Mouse (Mus musculus) kidney, postnatal 0 days (tissue): ENCODE data around the gene Hck. TPM values are rescaled to one million over a fixed set of nuclear protein-coding genes. Genes with fewer than 3 reads are reported as not detected.

Experiments
- ATAC-seq: fragments of 200-750 bp; cut with Nextera tagmentation; replicated peaks from 2 replicates; pipeline ENCODE4 v1.8.0; 2017; ENCODE audit warnings: low read depth, moderate number of reproducible peaks, moderate TSS enrichment, moderate library complexity; ENCODE audit not compliant: low FRiP score
- DNase-seq: peaks from one replicate; pipeline ENCODE4 v3.0.0-alpha.2; 2016; ENCODE audit warnings: low spot score
- H3K27ac ChIP-seq: fragments of 300-500 bp; sonication (generic); 2 replicates; pipeline ENCODE4 v1.5.1; 2014; ENCODE audit warnings: mild to moderate bottlenecking
- H3K27me3 ChIP-seq: fragments of 300-500 bp; sonication (generic); 2 replicates; pipeline ENCODE4 v1.6.1; 2014; ENCODE audit warnings: low read length, mixed read lengths; ENCODE audit not compliant: insufficient read depth
- H3K36me3 ChIP-seq: fragments of 300-500 bp; sonication (generic); 2 replicates; pipeline ENCODE4 v1.6.1; 2014; ENCODE audit warnings: low read length, mixed read lengths; ENCODE audit not compliant: insufficient read depth
- H3K4me1 ChIP-seq: fragments of 300-500 bp; sonication (generic); replicated peaks from 2 replicates; pipeline ENCODE4 v1.6.1; 2014; ENCODE audit warnings: antibody characterized with exemption, low read length, mixed read lengths; ENCODE audit not compliant: insufficient read depth
- H3K4me2 ChIP-seq: fragments of 300-500 bp; sonication (generic); 2 replicates; pipeline ENCODE4 v1.6.1; 2014; ENCODE audit warnings: mild to moderate bottlenecking, low read length, moderate library complexity, mixed read lengths
- H3K4me3 ChIP-seq: fragments of 300-500 bp; sonication (generic); replicated peaks from 2 replicates; pipeline ENCODE4 v1.5.1; 2014; ENCODE audit warnings: low read depth, low read length
- H3K9ac ChIP-seq: fragments of 300-500 bp; sonication (generic); 2 replicates; pipeline ENCODE4 v1.6.1; 2014; ENCODE audit warnings: low read depth, low read length
- H3K9me3 ChIP-seq: fragments of 300-500 bp; sonication (generic); replicated peaks from 2 replicates; pipeline ENCODE4 v1.6.1; 2016; ENCODE audit warnings: low read length, inconsistent platforms, mixed read lengths
- CTCF ChIP-seq: IDR thresholded peaks from 2 replicates; pipeline ENCODE4 v1.5.1; 2016; ENCODE audit warnings: antibody characterized with exemption, low read depth, mild to moderate bottlenecking, moderate library complexity
- WGBS: fragments of 180-500 bp; shearing (Covaris S2); extraction: QIAGEN DNeasy Blood & Tissue Kit; methylation state at CpG from one replicate; pipeline ENCODE4 v1.1.7; 2014; 5-methylcytosine and 5-hydroxymethylcytosine counted together
- polyA plus RNA-seq: library from polyadenylated mRNA; unstranded; fragments of >200 nt; fragmentation: Nextera tagmentation; extraction: Ambion mirVana; gene quantifications from 2 replicates; pipeline ENCODE4 v1.2.1, GENCODE M21; 2015

Hck gene
- 3.6 and 4.3 TPM in 2 replicates for polyA plus RNA-seq

GRCm38 (mm10) chr2:153108313-153109264, at the start of gene Hck:
Hck (plus strand) TSS chr2:153108468.
- Histone ChIP-seq H3K36me3 (no peaks in the 10 kb centered on the region), H3K9me3 (no peaks in the 10 kb centered on the region), H3K4me1 (peaks cover 9% of the 10 kb centered on the region), H3K27me3 (no peaks in the 10 kb centered on the region), H3K27ac (no peak within 1 kb of the TSS), H3K4me3 (peak within 1 kb of the TSS; percentile 42), H3K9ac (peak within 1 kb of the TSS; percentile 35; the same call in 1 of the 2 replicates), H3K4me2 (peak within 1 kb of the TSS; percentile 88)
- ATAC-seq = no peak; the same call in 1 of the 2 replicates
- whole genome bisulfite sequencing = 5% methylated on average over 52 of the region's 52 CpGs
- peak; percentile 62 for DNase-seq
- peak; percentile 17; the same call in 1 of the 2 replicates for TF ChIP-seq CTCF

GRCm38 (mm10) chr2:153060216-153060615, 48.1 kb upstream of the Hck start:
- Histone ChIP-seq H3K9ac (no peak overlapping the region), H3K4me2 (no peak overlapping the region), H3K4me1 (no peaks in the 10 kb centered on the region), H3K27ac (no peak overlapping the region), H3K27me3 (no peaks in the 10 kb centered on the region), H3K9me3 (no peaks in the 10 kb centered on the region), H3K36me3 (no peaks in the 10 kb centered on the region), H3K4me3 (no peak overlapping the region)
- no peak for TF ChIP-seq CTCF
- 77% methylated on average over 7 of the region's 7 CpGs for WGBS
- ATAC-seq (no peak), DNase-seq (no peak)

GRCm38 (mm10) chr2:153063394-153063793, 44.9 kb upstream of the Hck start:
- 69% methylated on average over 3 of the region's 3 CpGs for WGBS
- Histone ChIP-seq H3K4me3 (no peak overlapping the region), H3K4me2 (no peak overlapping the region), H3K9me3 (no peaks in the 10 kb centered on the region), H3K27ac (no peak overlapping the region), H3K9ac (no peak overlapping the region), H3K27me3 (no peaks in the 10 kb centered on the region), H3K36me3 (no peaks in the 10 kb centered on the region), H3K4me1 (no peaks in the 10 kb centered on the region)
- ATAC-seq = no peak
- TF ChIP-seq CTCF = no peak
- DNase-seq = no peak

- Histone ChIP-seq H3K9ac (no peak overlapping the region), H3K27ac (no peak overlapping the region), H3K4me1 (no peaks in the 10 kb centered on the region), H3K27me3 (0 out of 2 replicates have a peak, but pooled peaks cover 4% of the 10 kb centered on the region), H3K36me3 (no peaks in the 10 kb centered on the region), H3K4me3 (no peak overlapping the region), H3K9me3 (no peaks in the 10 kb centered on the region), H3K4me2 (no peak overlapping the region)
- no peak for ATAC-seq
- 59% methylated on average over 9 of the region's 9 CpGs for WGBS
- TF ChIP-seq CTCF = no peak
- no peak for DNase-seq
These were observed 43.9 kb upstream of the Hck start for GRCm38 (mm10) chr2:153064190-153064970.

GRCm38 (mm10) chr2:153065747-153066508, 42.3 kb upstream of the Hck start, which contains the start of gene Ccm2l:
Ccm2l (plus strand) TSS chr2:153065955.
- ATAC-seq (no peak), DNase-seq (peak; percentile 53)
- Histone ChIP-seq H3K4me2 (peak within 1 kb of the TSS; percentile 39), H3K9me3 (no peaks in the 10 kb centered on the region), H3K27ac (peak within 1 kb of the TSS; percentile 51), H3K4me3 (peak within 1 kb of the TSS; percentile 8; the same call in 1 of the 2 replicates), H3K9ac (peak within 1 kb of the TSS; percentile 15; the same call in 1 of the 2 replicates), H3K27me3 (peaks cover 13% of the 10 kb centered on the region), H3K4me1 (no peaks in the 10 kb centered on the region), H3K36me3 (no peaks in the 10 kb centered on the region)
- no peak for TF ChIP-seq CTCF
- 44% methylated on average over 12 of the region's 12 CpGs for WGBS
